Mouse (Mus musculus) retina, adult 2 months (tissue): Measurements from ENCODE around the gene Timp2.

ENCODE experiments used
- DNase-seq: peaks from one replicate; pipeline ENCODE4 v3.0.0-alpha.2; 2012; ENCODE audit warnings: low read depth, low spot score

Timp2 gene

DNA sequence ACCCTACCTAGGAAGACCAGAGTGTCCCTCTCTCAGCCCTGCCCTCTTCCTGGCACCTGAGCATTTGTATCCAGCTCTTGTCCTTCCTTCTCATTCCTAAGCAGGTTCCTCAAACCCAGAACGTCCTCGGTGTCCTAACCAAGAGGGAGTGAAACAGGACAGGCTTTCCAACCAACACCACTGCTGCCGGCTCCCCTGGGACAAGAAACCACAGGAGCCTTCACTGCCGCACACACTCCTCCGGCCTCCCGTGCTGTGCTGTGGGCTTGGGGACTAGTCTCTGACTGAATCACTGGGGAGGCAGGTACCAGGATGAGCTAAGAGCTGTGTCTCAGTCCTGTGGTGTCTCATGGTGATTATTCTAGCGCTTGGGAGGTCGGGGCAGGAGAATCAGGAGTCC is 14.1 kb upstream of the Timp2 start:
- DNase-seq = no peak

DNA sequence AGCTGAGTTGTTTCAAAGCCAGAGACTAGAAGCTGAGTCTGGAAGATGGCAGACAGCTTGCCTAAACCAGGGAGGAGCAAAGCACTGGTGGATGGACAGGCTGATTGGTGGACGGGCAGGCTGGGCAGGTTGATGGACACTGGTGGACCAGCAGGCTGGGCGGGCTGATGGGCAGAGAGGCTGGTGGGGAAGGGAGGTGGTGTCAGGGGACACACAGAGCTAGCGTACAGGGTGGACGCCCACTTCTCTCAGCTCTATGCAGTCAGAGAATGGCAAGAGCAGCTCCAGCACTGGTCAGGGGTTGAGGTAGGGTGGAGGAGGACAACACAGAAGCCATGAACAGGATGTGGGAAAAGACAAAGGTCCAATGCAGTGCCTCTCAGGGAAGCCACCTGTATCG is 13.7 kb upstream of the Timp2 start:
- no peak for DNase-seq

DNA sequence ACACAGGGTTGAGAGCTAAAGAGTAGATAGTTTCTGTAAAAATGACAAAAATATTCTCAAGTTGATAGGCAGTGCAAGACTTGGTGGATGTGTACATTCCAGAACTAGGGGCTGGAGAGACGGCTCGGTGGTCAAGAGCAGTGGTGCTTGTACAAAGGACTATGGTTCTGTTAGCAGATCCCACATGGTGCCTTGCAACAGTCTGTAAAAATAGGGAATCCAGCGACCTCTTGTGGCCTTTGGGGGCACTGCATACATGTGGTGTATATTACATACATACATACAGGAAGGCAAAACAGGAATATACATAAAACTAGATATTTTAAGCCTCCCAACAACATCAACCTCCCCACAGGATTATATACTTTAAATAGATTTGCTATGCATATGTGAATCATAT is 12.8 kb upstream of the Timp2 start:
- DNase-seq = no peak

DNA sequence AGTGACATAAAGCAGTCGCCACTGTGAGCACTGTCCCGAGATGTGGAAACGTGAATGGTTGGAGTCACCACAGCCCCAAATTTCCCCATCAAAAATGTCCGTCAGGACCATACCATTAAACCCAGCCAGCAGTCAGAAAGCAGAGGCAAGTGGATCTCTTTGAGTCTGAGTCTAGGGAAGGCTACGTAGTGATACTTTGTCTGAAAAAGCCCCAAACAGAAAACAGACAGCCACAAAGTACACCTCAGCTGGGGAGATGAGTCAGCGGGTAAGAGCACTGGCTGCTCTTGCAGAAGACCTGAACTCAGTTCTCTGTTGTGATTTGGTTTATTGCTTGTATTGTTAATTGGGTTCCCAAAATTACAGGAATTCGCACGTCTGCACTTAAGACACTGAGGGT is 11.0 kb upstream of the Timp2 start:
- DNase-seq = no peak

DNA sequence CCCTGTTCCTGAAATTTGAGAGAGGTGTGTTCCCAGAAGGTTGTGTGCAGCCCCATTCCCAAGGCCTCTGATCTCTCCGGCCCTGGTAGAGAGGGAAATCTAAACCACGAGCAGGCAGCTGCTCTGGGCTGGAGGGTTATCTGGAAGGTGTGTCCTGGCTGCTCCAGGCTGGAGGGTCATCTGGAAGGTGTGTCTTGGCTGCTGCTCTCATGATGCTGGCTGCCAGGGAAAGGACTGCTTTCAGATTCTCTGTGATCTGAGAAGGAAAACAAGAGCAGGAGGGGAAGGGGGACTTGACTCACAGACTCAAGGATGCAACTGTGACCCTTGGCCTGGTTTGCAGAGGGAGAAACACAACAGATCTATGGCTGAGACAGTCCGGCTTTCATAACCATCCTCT is 10.6 kb upstream of the Timp2 start:
- no peak for DNase-seq

DNA sequence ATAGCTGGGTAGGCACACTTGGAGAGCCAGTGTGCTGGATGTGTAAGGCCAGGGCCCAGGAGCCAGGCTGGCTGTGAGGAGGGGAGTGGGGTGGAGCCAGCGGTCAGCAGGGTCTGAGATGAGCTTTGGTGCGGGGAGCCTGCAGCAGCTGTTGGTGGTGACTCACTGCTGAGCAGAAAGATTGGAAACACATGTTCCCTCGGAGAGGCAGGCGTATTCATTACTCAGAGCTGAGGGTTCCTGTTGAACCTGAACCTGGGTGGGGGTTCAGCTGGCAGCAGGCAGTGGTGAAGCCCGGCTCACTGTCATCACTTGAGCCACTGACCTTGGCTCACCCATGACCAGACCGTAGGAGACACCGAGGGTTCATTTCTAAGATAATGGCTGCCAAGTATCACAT is 9.6 kb upstream of the Timp2 start:
- DNase-seq = no peak

DNA sequence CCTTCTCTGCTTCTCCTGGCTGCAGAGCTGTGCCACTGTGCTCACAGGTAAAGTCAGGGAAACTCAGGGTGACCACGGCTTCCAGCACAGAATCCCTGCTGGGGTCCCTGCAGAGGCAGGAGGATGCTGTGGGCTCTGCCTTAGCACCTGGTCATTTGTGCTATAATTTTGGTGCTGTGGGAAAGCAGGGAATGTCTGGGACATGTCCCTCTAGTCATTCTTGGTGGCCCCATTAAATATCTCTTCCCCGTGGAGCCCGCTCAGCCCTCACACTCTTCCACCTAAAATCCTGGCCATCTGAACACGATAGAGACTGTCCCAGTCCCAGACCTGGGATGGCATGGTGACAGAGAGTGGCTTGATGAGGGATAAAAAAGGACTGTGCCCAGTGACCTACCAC is 8.5 kb upstream of the Timp2 start:
- no peak for DNase-seq

DNA sequence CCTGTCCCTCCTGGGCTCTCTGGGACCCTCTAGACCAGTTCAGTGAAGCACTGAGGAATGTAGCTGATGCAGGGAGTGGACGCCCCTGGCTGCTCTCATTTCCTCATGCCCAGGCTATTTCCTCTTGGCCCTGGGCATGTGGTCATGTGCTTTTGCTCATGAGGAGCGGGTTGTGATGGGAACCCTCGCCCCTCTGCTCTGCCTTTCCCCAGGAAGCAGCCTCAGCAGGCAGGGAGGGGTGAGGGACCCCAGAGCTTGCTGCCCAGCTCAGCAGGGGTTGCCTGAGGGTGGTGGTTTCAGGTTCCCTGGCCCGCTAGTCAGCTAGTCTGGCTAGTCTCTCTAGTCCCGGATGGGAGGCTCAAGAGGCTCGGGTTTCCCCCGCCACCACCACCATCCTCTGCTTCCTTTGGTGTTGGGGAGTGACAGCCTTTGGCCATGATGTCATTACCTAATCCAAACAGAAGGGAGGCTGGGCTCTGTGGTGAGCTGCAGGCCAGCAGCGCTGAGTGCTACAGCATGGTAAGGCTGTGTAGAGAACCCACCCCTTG is 7.5 kb upstream of the Timp2 start:
- no peak for DNase-seq

DNA sequence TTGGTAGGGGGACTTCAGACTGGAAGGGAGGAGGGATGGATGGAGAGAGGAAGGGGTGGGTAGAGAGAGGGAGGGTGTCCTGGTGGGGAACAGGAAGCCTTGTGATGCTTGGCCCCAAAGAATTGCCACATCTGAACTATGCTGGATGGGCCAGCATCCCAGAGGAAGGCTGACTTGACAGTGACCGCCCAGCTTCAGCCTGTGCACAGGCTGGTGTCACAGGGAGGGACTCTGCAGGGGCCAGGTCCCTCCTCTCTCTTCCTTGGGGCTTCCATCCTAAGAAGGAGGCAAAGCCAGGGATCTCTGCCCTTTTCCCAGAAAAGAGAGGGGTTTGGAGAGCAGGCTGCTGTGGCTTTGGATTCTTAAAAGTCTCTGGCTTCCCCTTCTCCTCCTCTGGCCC is 7.0 kb upstream of the Timp2 start:
- DNase-seq = no peak

DNA sequence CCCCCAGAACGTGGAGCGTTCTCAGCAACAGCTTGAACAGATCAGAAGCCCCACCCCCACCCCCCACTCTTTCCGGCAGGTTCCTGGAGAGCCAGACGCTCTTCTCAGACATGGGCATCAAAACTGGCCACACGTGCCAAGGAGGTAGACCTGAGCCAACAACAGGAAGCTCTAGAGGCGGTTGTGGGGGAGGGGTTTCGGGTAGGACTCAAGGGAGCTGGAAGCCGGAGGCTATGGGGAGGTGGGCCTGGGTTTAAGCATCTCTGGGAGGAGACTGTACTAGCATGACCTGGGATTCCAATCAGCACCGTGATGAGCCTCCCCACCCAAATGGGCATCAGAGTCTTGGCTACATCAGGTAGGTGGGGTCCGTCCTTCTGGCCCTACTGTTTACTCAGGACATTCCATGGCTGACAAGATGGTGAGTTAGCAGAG is 5.4 kb upstream of the Timp2 start:
- no peak for DNase-seq

DNA sequence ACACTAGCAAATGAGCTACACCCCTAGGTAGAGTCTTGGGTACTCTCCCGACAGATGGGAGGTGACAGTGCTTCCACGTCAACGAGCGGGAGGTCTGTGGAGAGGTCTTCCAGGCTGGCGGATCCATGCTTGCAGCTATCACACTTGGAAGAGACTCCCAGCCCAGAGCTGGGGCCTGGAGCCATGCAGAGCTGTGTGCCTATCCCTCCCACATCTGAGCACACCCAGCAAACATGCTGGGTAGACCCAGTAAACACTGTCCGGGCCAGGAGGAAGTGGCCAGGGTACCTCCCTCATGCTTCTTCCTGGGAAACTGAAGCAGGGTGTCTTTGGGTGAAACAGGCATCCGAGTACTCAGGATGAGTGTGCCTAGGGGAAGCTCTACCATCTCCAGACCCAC is 5.0 kb upstream of the Timp2 start:
- DNase-seq = no peak

DNA sequence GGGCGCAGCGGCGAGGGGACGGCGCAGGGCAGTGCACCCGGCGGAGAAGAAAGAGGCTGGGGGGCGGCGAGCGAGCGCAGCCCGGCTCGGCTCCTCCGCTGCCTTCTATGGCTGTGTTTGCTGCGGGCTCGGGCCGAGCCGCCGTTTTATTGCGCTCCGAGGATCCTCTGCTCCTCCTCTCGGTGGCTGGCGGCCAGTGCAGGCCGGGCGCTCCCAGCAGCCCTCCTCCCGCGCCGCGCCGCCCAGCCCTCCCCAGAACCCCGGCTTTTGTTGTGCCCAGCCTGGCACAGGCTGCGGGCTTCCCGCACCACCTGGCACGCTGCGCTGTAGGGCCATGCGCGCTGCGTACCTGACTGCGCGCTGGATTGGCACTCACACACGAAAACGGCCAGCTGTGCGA is 335 bp downstream of the Timp2 start:
- DNase-seq = peak; percentile 41

DNA sequence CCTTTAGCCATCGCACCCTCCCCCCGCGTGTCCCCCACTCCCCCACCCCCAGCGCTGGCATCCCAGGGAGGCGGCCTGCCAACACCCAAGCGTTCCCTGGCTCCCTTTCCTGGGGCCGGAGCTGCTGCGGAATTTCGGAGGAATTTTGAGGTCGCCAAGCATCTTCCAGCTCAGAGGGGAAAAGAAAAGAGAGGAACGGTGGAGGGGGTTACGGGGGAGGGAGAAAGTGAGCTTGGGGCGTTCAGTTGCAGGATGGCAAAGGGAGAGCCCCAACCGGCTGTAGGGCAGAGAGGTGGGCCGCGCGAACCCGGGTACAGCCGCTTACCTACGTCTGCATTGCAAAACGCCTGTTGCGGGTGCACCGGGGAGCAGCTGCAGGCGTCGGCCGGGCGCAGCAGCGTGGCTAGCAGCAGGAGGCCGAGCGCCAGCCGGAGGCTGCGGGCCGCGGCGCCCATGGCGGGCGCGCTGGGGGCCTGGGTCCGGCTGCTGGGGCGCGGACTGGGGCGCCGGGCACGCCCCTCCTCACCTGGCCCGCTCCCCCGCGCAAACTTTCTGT is 826 bp downstream of the Timp2 start:
- no peak for DNase-seq

DNA sequence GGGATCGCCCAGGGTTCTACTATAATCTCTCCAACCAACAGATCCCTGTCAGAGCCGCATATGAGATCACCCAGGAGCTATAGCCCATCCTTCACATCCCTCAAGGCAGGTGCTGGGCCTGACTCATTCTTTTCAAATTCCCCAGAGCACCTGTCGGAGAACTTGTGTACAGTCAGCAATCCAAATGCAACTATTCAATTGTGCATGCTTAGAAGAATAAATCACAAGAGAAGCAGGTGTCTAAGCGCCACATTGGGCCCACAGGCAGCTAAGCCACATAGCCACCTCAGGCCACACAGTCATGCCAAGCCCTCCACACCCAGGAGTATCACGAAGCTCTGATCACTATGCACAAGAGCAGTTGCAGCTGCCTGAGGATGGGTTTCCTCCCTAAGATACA is 6.0 kb downstream of the Timp2 start:
- no peak for DNase-seq

DNA sequence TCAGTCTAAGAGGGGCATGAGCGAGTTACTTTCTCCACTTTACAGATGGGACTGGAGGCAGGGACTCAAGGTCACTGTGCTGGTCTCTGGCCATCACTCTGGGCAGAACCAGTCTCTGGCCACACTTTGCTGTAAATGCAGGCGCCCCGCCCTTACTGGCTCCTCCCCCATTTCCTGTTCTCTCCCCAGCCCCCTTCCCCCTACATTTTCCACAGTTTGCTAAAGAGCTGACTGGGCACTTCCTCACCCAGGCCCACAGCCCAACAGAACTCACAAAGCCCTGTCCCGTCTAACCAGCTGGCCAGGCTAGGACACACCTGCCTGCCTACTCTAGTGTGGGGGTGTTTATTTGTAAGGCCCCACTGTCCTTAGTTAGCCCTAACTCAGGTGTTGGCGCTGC is 6.7 kb downstream of the Timp2 start:
- no peak for DNase-seq

DNA sequence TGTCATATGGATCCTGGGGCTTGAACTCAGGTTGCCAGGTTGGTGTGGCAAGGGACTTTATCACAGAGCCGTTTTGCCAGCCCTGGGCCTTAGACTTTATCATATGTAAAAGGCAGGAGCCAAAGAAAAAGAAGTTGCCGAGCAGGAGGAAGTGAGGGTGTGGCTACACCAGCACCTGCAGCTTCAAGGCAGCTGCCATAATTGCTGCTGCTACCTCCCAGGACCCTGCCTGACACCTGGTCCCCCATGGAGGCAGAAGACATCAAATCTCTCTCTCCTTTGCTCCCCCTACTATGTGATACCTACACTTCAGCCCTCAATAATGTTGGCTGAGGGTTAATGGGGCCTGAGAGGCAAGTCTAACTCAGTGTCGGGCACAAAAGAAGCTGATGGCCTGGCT is 7.1 kb downstream of the Timp2 start:
- no peak for DNase-seq

DNA sequence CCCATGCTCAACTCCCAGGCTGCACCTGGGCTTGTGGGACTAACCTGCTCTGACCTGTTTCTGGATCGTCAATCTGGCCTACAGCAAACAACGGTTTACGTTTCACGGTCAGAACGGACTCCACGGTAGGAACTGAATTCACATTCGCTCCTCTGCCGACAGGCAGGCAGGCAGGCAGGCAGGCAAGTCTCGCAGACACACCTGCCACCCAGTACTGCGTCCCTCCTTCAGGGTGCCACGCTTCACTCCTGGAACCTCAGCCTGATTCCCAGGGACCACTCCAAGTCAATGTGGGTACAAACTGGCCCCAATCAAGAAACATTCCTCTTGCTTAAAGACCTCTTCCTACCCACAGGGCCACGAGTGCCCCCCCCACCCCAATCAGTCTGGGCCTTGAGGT is 7.6 kb downstream of the Timp2 start:
- no peak for DNase-seq

DNA sequence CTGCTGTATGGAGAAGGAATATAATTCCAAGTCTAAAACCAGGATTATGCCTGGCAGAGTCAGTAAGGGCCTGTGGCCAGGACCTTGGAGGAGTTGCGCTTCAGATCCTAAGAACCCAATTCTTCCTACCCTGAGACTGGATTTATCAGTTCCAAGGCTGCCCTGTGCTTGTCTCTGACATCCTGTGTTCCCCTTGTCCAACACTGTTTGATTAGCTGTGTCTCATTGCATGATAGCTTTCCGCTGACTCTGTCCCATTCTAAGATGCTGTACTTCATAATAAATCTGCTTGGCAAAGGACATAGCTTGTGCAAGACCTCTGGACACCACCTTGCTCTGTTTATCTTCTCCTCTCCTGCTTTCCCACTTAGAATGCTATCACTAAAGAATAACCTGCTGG is 8.1 kb downstream of the Timp2 start:
- DNase-seq = no peak

DNA sequence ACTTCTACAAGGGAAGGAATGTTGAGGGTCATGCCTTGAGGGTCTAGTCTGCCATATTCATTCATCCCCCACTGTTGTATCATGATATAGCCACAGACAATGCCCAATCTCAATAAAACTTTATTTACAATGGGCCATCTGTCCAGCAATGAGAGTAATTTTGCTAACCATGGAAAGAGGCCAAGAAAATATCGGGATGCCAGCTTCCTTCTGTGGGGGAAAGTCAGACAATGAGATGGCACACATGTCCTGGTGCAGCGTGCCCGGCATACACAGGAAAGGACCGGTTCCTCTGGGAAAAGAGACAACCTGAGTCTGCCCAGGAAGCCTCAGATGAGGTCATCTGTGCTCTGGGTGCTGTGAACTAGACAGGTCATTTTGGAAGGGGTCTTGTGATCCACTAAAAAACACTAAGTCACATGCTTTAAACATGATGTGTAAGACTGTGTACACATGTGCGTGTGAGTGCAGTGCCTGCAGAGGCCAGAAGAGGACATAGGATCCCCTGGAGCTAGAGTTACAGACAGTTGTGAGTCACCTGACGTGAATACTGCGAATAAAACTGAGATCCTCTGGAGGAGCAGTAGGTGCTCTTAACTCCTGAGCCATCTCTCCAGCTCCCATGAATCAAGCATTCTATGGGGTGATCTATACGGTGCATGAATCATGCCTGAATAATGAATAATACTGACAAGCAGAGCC is 9.0 kb downstream of the Timp2 start:
- no peak for DNase-seq

DNA sequence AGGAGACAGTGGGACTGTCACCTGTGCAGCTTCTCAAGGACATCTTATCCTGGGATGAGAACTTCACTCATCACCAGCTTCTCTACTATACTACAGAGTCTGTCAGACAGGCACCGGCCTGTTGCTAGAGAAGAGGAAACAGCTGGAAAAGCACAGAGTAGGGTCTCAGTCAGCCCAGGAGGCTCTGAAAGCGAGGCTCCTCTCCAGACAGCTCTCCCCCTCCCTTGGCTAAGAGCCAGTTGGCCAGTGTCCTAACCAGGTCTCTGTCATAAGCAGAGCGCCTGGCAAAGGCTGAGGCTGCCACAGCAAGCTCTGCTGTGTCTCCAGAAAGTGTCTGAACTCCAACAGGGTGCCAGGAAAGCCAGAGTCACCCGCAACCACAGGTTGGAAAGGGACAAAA is 9.8 kb downstream of the Timp2 start:
- DNase-seq = no peak

DNA sequence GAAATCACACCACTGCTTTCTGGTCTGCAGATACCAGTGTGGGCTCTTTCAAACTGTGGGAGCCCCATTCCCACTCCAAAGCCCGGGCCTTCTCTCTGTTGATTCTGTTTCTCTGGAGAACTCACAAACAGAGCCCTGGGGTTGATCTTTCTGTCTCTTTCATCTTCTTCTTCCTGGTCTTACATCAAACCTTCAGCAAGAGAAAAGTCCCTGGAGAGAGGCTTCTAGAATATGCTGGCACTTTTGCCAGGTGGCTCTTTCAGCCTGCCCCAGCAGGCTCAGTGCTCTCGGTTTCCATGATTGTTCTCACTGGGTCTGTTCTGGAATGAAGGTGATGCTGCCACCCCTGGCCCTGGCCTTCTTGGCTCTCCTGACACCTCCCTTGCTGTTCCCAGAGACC is 11.9 kb downstream of the Timp2 start:
- DNase-seq = no peak

DNA sequence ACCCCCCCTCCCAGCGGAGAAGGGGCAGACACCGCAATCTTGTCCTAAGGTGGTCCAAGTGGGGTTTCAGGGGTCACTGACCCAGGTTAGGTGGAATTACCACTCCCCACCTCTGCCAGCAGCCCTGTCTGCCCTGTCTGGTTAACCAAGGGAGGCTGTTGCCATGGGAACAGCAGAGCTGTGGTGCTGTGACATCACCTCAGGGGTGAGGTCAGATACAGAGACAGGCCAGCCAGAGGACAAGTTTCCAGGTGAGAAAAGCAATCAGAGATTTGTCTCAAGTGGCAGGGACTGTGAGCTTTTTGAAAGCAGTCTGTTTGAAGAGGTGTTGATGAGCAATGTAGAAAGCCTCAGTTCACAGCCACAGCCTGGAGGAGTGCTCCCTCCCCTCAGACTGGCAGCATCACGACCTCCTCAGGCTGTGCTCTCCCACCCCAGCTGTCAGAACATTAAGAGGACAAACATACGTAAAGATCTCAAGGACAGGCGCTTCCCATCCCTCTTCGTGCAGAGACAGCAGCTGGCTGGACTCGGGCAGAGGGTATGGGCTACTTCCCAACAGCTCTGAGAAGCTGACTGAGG is 13.0 kb downstream of the Timp2 start, which contains the start of gene Cep295nl:
Gene Cep295nl, minus strand, starts transcription at position 101 of the 582 bp plus-strand sequence.
- DNase-seq = no peak

DNA sequence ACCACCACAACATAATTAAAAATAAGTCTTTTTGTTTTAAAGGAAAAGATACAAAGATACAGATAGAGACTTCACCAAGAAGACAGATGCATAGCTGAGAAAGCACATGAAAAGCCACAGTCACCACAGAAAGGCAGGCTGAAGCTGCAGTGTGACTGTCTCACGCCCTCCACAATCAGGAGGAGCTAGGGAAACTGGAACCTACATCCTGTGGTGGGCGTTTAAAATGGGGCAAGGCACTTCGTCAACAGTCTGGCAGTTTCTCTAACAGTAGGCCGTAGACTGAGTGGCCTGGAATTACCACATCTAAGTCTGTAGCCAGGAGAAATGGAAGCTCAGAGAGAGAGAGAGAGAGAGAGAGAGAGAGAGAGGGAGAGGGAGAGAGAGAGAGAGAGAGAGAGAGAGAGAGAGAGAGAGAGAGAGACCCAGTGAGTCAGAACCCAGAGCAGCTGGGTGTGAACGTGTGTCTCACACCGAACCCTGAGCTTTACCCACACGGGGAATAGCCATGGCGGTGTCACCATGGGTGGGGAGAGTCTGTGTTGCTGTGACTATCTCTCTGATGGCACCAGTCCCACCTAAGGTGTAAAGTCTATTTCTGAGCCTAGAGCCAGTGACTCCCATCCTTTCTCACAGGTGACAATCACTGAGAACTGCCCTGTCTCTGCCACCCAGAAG is 17.9 kb downstream of the Timp2 start:
- no peak for DNase-seq
